Mouse (Mus musculus) common myeloid progenitor, adult 5-6 weeks (primary cell): ENCODE data around the gene Apod. TPM values are rescaled to one million over a fixed set of nuclear protein-coding genes. Genes with fewer than 3 reads are reported as not detected.
"Not testable (repeated sequence)": the region's sequence is repeated elsewhere in the genome, so short reads cannot be mapped to it uniquely, and the experiment has no call there.

Experiments
- ATAC-seq: replicated peaks from 2 replicates; pipeline ENCODE4 v1.8.0; 2016; ENCODE audit warnings: low read depth, mild to moderate bottlenecking, moderate TSS enrichment, inconsistent platforms; ENCODE audit not compliant: poor library complexity, severe bottlenecking
- total RNA-seq: library from RNA; stranded (forward); fragments of 200-1000, 187-1606 nt; gene quantifications from 2 replicates; pipeline ENCODE4 v1.2.3, GENCODE M21; 2017

Apod gene
- total RNA-seq, 1 experiment from 2014 or later, result not detected

- ATAC-seq, result no peak
Observed at GRCm38 (mm10) chr16:31325966-31326365, 11.4 kb upstream of the Apod start.

- ATAC-seq, result no peak
Observed at GRCm38 (mm10) chr16:31325120-31325519, 10.5 kb upstream of the Apod start.

GRCm38 (mm10) chr16:31321501-31321900, 6.9 kb upstream of the Apod start:
- no peak for ATAC-seq

- ATAC-seq, result no peak
Observed at GRCm38 (mm10) chr16:31320954-31321353, 6.3 kb upstream of the Apod start.

GRCm38 (mm10) chr16:31319723-31320122, 5.1 kb upstream of the Apod start:
- ATAC-seq, result not testable (repeated sequence)

GRCm38 (mm10) chr16:31319316-31319715, 4.7 kb upstream of the Apod start:
- ATAC-seq, result no peak

GRCm38 (mm10) chr16:31318418-31318817, 3.8 kb upstream of the Apod start:
- no peak for ATAC-seq

- not testable (repeated sequence) for ATAC-seq
Observed at GRCm38 (mm10) chr16:31316246-31317143, 1.9 kb upstream of the Apod start.

GRCm38 (mm10) chr16:31315294-31315693, 686 bp upstream of the Apod start:
- ATAC-seq, result no peak

GRCm38 (mm10) chr16:31313611-31314010, 997 bp downstream of the Apod start:
- ATAC-seq, result no peak

GRCm38 (mm10) chr16:31312296-31312695, 2.3 kb downstream of the Apod start:
- no peak for ATAC-seq

GRCm38 (mm10) chr16:31305199-31305919, 9.2 kb downstream of the Apod start:
- ATAC-seq, result no peak

- ATAC-seq, result no peak
Observed at GRCm38 (mm10) chr16:31303276-31303675, 11.3 kb downstream of the Apod start.

GRCm38 (mm10) chr16:31300883-31301532, 13.6 kb downstream of the Apod start:
- no peak for ATAC-seq

GRCm38 (mm10) chr16:31300467-31300866, 14.1 kb downstream of the Apod start:
- ATAC-seq, result no peak

GRCm38 (mm10) chr16:31299960-31300353, 14.7 kb downstream of the Apod start:
- no peak for ATAC-seq

GRCm38 (mm10) chr16:31299164-31299959, 15.2 kb downstream of the Apod start:
- no peak for ATAC-seq

GRCm38 (mm10) chr16:31297113-31297512, 17.5 kb downstream of the Apod start:
- no peak for ATAC-seq

GRCm38 (mm10) chr16:31293761-31294160, 20.8 kb downstream of the Apod start:
- ATAC-seq, result peak; percentile 71
